Mouse (Mus musculus): Measurements from ENCODE around the gene Car1. TPM values are rescaled to one million over a fixed set of nuclear protein-coding genes. Genes with fewer than 3 reads are reported as not detected.
"Not testable (repeated sequence)": the region's sequence is repeated elsewhere in the genome, so short reads cannot be mapped to it uniquely, and the experiment has no call there.

Car1 gene
- polyA plus RNA-seq, 1 experiment: 0.12 TPM

- Histone ChIP-seq H3K27me3 (ENCODE audit: control insufficient read depth, insufficient read depth, insufficient read length) (no peaks in the 10 kb centered on the region), H3K4me2 (ENCODE audit: low read depth) (peak overlapping the region; percentile 61), H3K79me2 (ENCODE audit: control insufficient read depth, insufficient read depth) (no peaks in the 10 kb centered on the region), H3K4me3 (no peak overlapping the region), H3K36me3 (ENCODE audit: control insufficient read depth, insufficient read depth) (no peaks in the 10 kb centered on the region), H3ac (ENCODE audit: control insufficient read depth, insufficient read length) (no peak overlapping the region)
- TF ChIP-seq CEBPB (IDR thresholded peaks at IDR 0.05; ENCODE audit: insufficient read depth, poor library complexity, severe bottlenecking) (peak; percentile 69; the same call in 1 of the 2 replicates), MYOG (IDR thresholded peaks at IDR 0.05; ENCODE audit: control insufficient read depth in 1 of 3, insufficient read depth in 1 of 3, insufficient read length in 2 of 3, low read depth in 2 of 3) (peak in 2 of 3 experiments; percentile 46 to 97), POLR2AphosphoS2 (IDR thresholded peaks at IDR 0.05; ENCODE audit: insufficient read length, low read depth) (no peak), TCF12 (IDR thresholded peaks at IDR 0.05; ENCODE audit: insufficient read depth, poor library complexity, severe bottlenecking) (peak; percentile 99), USF1 (IDR thresholded peaks at IDR 0.05; ENCODE audit: low read depth) (no peak), TCF3 (IDR thresholded peaks at IDR 0.05; ENCODE audit: insufficient read length, low read depth) (peak; percentile 41), SRF (IDR thresholded peaks at IDR 0.05; ENCODE audit: control insufficient read depth, insufficient read length, low read depth) (no peak), POLR2A (IDR thresholded peaks at IDR 0.05; ENCODE audit: insufficient read length, low read depth) (no peak), REST (IDR thresholded peaks at IDR 0.05; ENCODE audit: insufficient read depth, insufficient read length) (no peak), E2F4 (IDR thresholded peaks at IDR 0.05; ENCODE audit: insufficient read depth) (no peak), MAX (IDR thresholded peaks at IDR 0.05; ENCODE audit: low read depth) (no peak), MYOD1 (IDR thresholded peaks at IDR 0.05; ENCODE audit: control insufficient read depth in 1 of 3, insufficient read length in 2 of 3, low read depth in 2 of 3) (peak; percentile 56 to 93 (median 71))
These were observed 21.0 kb downstream of the Car1 start for GRCm38 (mm10) chr3:14787136-14787535.

DNA sequence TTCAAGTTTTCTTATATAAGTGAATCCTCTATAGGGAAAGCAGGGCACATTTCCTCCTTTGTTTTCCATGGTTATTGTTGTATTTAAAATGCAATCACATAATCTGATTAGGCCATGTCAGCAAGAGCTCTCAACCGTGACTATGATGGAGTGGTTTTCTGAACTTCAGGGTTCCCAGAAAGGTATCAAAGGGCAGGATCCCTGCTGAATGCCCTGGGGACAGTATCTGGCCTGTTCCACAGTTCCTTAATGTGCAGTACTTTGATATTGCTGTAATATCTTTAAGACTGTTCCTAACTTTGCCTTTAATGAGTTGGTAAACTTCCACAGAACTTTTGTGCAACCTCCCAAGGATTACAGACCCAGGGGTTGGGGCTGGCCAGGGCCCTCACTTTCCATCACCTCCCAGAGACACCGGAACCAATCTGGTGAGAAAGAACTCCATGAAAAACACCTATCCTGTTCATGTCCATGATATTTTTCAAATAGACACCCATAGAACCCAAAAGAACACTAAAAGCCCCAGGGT is 21.6 kb downstream of the Car1 start:
- Histone ChIP-seq H3K36me3 (ENCODE audit: control insufficient read depth, insufficient read depth) (no peaks in the 10 kb centered on the region), H3K79me2 (ENCODE audit: control insufficient read depth, insufficient read depth) (no peaks in the 10 kb centered on the region), H3K27me3 (ENCODE audit: control insufficient read depth, insufficient read depth, insufficient read length) (no peaks in the 10 kb centered on the region), H3K4me3 (no peak overlapping the region), H3ac (ENCODE audit: control insufficient read depth, insufficient read length) (no peak overlapping the region), H3K4me2 (ENCODE audit: low read depth) (peak overlapping the region; percentile 37)
- TF ChIP-seq REST (IDR thresholded peaks at IDR 0.05; ENCODE audit: insufficient read depth, insufficient read length): no peak
- TF ChIP-seq MAX (IDR thresholded peaks at IDR 0.05; ENCODE audit: low read depth): no peak
- no peak for TF ChIP-seq SRF (IDR thresholded peaks at IDR 0.05; ENCODE audit: control insufficient read depth, insufficient read length, low read depth)
- no peak for TF ChIP-seq TCF3 (IDR thresholded peaks at IDR 0.05; ENCODE audit: insufficient read length, low read depth)
- no peak for TF ChIP-seq MYOG (IDR thresholded peaks at IDR 0.05; ENCODE audit: control insufficient read depth in 1 of 3, insufficient read depth in 1 of 3, insufficient read length in 2 of 3, low read depth in 2 of 3)
- TF ChIP-seq POLR2A (IDR thresholded peaks at IDR 0.05; ENCODE audit: insufficient read length, low read depth): no peak
- no peak for TF ChIP-seq CEBPB (IDR thresholded peaks at IDR 0.05; ENCODE audit: insufficient read depth, poor library complexity, severe bottlenecking)
- TF ChIP-seq POLR2AphosphoS2 (IDR thresholded peaks at IDR 0.05; ENCODE audit: insufficient read length, low read depth): no peak
- no peak for TF ChIP-seq MYOD1 (IDR thresholded peaks at IDR 0.05; ENCODE audit: control insufficient read depth in 1 of 3, insufficient read length in 2 of 3, low read depth in 2 of 3)
- TF ChIP-seq E2F4 (IDR thresholded peaks at IDR 0.05; ENCODE audit: insufficient read depth): no peak
- no peak for TF ChIP-seq USF1 (IDR thresholded peaks at IDR 0.05; ENCODE audit: low read depth)
- no peak for TF ChIP-seq TCF12 (IDR thresholded peaks at IDR 0.05; ENCODE audit: insufficient read depth, poor library complexity, severe bottlenecking)

DNA sequence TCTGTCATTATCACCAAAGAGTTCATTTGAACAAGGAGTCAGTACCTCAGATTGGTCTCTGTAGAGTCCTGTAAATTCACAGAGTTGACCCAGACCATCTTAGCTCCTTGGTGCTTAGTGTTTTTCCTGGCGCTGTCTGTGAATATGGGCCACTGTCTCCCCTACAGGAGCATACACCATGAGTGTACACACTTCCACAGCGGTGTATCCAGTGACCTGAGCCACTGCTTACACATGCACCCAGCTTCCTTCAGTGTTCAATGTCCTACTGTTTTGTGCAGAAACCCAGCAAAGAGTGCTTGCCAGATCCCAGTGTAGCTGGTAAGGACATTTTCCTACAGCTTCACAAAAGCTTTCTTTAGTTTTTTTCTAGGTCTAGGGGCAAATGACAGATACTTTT is 22.8 kb downstream of the Car1 start:
- Histone ChIP-seq H3K79me2 (ENCODE audit: control insufficient read depth, insufficient read depth) (no peaks in the 10 kb centered on the region), H3ac (ENCODE audit: control insufficient read depth, insufficient read length) (no peak overlapping the region), H3K36me3 (ENCODE audit: control insufficient read depth, insufficient read depth) (no peaks in the 10 kb centered on the region), H3K4me3 (no peak overlapping the region), H3K27me3 (ENCODE audit: control insufficient read depth, insufficient read depth, insufficient read length) (no peaks in the 10 kb centered on the region), H3K4me2 (ENCODE audit: low read depth) (no peak overlapping the region)
- no peak for TF ChIP-seq CEBPB (IDR thresholded peaks at IDR 0.05; ENCODE audit: insufficient read depth, poor library complexity, severe bottlenecking)
- no peak for TF ChIP-seq TCF12 (IDR thresholded peaks at IDR 0.05; ENCODE audit: insufficient read depth, poor library complexity, severe bottlenecking)
- TF ChIP-seq MAX (IDR thresholded peaks at IDR 0.05; ENCODE audit: low read depth): no peak
- no peak for TF ChIP-seq MYOD1 (IDR thresholded peaks at IDR 0.05; ENCODE audit: control insufficient read depth in 1 of 3, insufficient read length in 2 of 3, low read depth in 2 of 3)
- no peak for TF ChIP-seq USF1 (IDR thresholded peaks at IDR 0.05; ENCODE audit: low read depth)
- TF ChIP-seq E2F4 (IDR thresholded peaks at IDR 0.05; ENCODE audit: insufficient read depth): no peak
- no peak for TF ChIP-seq MYOG (IDR thresholded peaks at IDR 0.05; ENCODE audit: control insufficient read depth in 1 of 3, insufficient read depth in 1 of 3, insufficient read length in 2 of 3, low read depth in 2 of 3)
- TF ChIP-seq POLR2A (IDR thresholded peaks at IDR 0.05; ENCODE audit: insufficient read length, low read depth): no peak
- TF ChIP-seq TCF3 (IDR thresholded peaks at IDR 0.05; ENCODE audit: insufficient read length, low read depth): no peak
- no peak for TF ChIP-seq POLR2AphosphoS2 (IDR thresholded peaks at IDR 0.05; ENCODE audit: insufficient read length, low read depth)
- TF ChIP-seq REST (IDR thresholded peaks at IDR 0.05; ENCODE audit: insufficient read depth, insufficient read length): no peak
- no peak for TF ChIP-seq SRF (IDR thresholded peaks at IDR 0.05; ENCODE audit: control insufficient read depth, insufficient read length, low read depth)

DNA sequence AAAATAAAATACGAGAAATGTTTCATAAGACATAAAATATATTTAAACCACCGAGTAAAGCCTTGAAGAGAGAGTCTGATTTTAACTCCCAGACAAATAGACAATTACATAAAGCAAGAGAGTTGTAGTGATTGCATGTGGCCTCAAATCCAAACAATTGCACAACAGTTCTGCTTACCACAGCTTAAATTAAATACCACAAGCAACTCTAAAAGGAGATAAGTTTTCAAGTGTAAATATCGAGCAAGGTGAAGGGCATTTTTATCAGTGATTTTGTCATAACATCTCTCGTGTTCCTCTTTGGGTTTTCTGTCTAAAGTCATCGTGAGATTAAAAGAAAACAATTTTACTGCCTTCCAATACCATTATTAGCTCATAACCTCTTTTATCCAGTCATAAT is 25.0 kb downstream of the Car1 start:
- TF ChIP-seq CEBPB (IDR thresholded peaks at IDR 0.05; ENCODE audit: insufficient read depth, poor library complexity, severe bottlenecking): peak; percentile 87

GRCm38 (mm10) chr3:14782365-14782764 is 25.8 kb downstream of the Car1 start:
- not testable (repeated sequence) for H3K36me3 ChIP-seq (ENCODE audit: control insufficient read depth, insufficient read depth); H3K4me3 ChIP-seq; H3K27me3 ChIP-seq (ENCODE audit: control insufficient read depth, insufficient read depth, insufficient read length); H3K79me2 ChIP-seq (ENCODE audit: control insufficient read depth, insufficient read depth); H3ac ChIP-seq (ENCODE audit: control insufficient read depth, insufficient read length)
- TF ChIP-seq MYOG (IDR thresholded peaks at IDR 0.05; ENCODE audit: control insufficient read depth in 1 of 3, insufficient read depth in 1 of 3, insufficient read length in 2 of 3, low read depth in 2 of 3) (peak in 1 of 3 experiments; percentile 4), MYOD1 (IDR thresholded peaks at IDR 0.05; ENCODE audit: control insufficient read depth in 1 of 3, insufficient read length in 2 of 3, low read depth in 2 of 3) (peak; percentile 55 to 68 (median 60))
- H3K4me2 ChIP-seq (ENCODE audit: low read depth): peak overlapping the region; percentile 36

More for the DNA sequence above, 25.0 kb downstream of the Car1 start:
- H3K27me3 ChIP-seq (ENCODE audit: control insufficient read depth, insufficient read depth, insufficient read length); H3K79me2 ChIP-seq (ENCODE audit: control insufficient read depth, insufficient read depth); H3K4me2 ChIP-seq (ENCODE audit: low read depth); H3K4me3 ChIP-seq; H3K36me3 ChIP-seq (ENCODE audit: control insufficient read depth, insufficient read depth); H3ac ChIP-seq (ENCODE audit: control insufficient read depth, insufficient read length): not testable (repeated sequence)
